Mouse (Mus musculus) brain, embryonic 14.5 days (tissue): Measurements from ENCODE around the gene Mnt.

Experiments used
- CTCF ChIP-seq: fragments of 200-500 bp; IDR thresholded peaks from 2 replicates; pipeline ENCODE4 v1.5.1; 2012; ENCODE audit warnings: inconsistent platforms, mild to moderate bottlenecking, moderate library complexity, borderline replicate concordance; ENCODE audit not compliant: insufficient read depth, insufficient read length; ENCODE audit errors: extremely low read depth
- POLR2A ChIP-seq: fragments of 200-500 bp; IDR thresholded peaks from 2 replicates; pipeline ENCODE4 v1.6.1; 2012; ENCODE audit warnings: mild to moderate bottlenecking, inconsistent platforms, borderline replicate concordance; ENCODE audit not compliant: poor library complexity, insufficient read depth, insufficient read length, severe bottlenecking; ENCODE audit errors: extremely low read depth

GRCm38 (mm10) chr11:74868046-74868760, 37.5 kb downstream of the Mnt start:
- no peak for TF ChIP-seq CTCF
- no peak for TF ChIP-seq POLR2A
